Comparison of ENCODE assay signal across 18 mouse cellular contexts in the genomic region with DNA sequence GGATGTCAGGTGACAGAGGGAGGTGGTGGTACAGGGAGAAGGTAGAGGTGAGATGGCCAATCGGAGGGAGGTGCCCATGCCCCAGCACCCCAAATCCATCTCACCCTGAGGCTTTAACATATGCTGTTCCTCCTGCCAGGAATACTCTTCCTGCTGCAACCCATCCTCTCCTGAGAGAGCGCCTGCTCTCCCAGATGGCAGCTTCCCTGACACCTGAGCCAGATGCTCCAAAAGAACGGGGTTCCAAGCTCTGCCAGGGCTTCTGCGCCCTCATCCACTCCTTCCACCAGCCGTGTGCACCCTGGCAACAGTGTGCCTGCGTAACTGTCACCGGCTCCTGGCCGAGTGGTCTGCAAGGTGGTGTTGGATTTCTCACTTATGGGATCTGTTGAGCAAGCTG. TPM values are rescaled to one million over a fixed set of nuclear protein-coding genes. Genes with fewer than 3 reads are reported as not detected.
"Had no signal": no experiment of that assay in that cellular context is flagged by ENCODE, and none has a peak within 500 bp of the region (broad histone marks: within the 10 kb centered on the region; RNA-seq: fewer than 3 reads in every experiment).

No protein-coding gene starts in this region.

- H3K4me1 ChIP-seq: limb, embryonic 15.5 days; liver, embryonic 12.5 days had no signal

- ATAC-seq: liver, embryonic 12.5 days; midbrain, embryonic 16.5 days had no signal

- H3K27ac ChIP-seq: limb, embryonic 15.5 days; liver, embryonic 12.5 days; midbrain, embryonic 10.5 days; neural tube, embryonic 13.5 days had no signal

- H3K36me3 ChIP-seq: limb, embryonic 15.5 days; liver, embryonic 12.5 days; midbrain, embryonic 10.5 days; neural tube, embryonic 13.5 days had no signal

- H3K9me3 ChIP-seq: limb, embryonic 15.5 days; liver, embryonic 12.5 days; midbrain, embryonic 10.5 days; neural tube, embryonic 13.5 days had no signal

- DNase-seq: kidney, postnatal 25 days; layer of hippocampus, adult 9-11 months; lung, embryonic 14.5 days; lung, postnatal 10 days; lung, postnatal 4 days; retina, postnatal 1 day; right cerebral cortex, postnatal 4 days; spleen, adult 18-20 months; thymus, adult 18-20 months; thymus, postnatal 14 days had no signal

- H3K4me3 ChIP-seq: limb, embryonic 15.5 days; liver, embryonic 12.5 days; midbrain, embryonic 10.5 days; neural tube, embryonic 13.5 days had no signal

RNA-seq across cellular contexts. Expression of gene Npcd, which starts 36.4 kb away (rescaled TPM):
- polyA plus RNA-seq: kidney, embryonic 16.5 days; limb, embryonic 11.5 days; limb, embryonic 15.5 days; liver, embryonic 12.5 days; liver, embryonic 16.5 days; lung, embryonic 14.5 days; midbrain, embryonic 10.5 days; neural tube, embryonic 13.5 days had no signal
